Comparison of ENCODE assay signal across 18 mouse cellular contexts in the genomic region with DNA sequence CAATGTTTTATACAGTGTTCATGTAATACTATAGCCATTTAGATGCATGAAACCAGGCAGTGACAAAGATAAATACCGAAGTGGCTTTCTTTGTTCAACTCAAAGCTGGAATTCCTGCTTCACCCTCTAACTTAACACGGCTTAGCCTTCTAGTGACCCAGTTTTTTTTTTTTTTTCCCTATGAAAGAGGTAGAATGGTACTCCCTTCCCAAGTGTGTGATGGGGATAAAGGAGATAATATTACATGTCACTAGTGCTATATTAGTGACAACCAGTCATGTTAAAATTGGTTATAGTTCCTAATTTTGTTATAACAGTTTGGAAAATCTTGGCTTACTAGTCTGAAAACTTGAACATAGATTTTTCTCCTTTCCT. TPM values are rescaled to one million over a fixed set of nuclear protein-coding genes. Genes with fewer than 3 reads are reported as not detected.
DNase-seq lines count a peak whose midpoint lies in the region; ATAC-seq lines count a peak whose summit lies in the region.
"Had no signal": no experiment of that assay in that cellular context is flagged by ENCODE, and none has a peak within 500 bp of the region (broad histone marks: within the 10 kb centered on the region; RNA-seq: fewer than 3 reads in every experiment).

No protein-coding gene starts in this region.

- H3K27ac ChIP-seq in midbrain, embryonic 11.5 days (ENCODE audit: low read depth, low read length), result no peak overlapping the region
- H3K27ac ChIP-seq in midbrain, embryonic 10.5 days (replicated peaks), result no peak overlapping the region
- H3K27ac ChIP-seq in forebrain, embryonic 14.5 days (ENCODE audit: low read depth, low read length), result peak overlapping the region; percentile 33; the same call in 1 of the 2 replicates
- H3K27ac ChIP-seq in midbrain, embryonic 12.5 days (replicated peaks), result no peak overlapping the region
- H3K27ac ChIP-seq in neural tube, embryonic 14.5 days (ENCODE audit: low read depth, low read length), result no peak overlapping the region
- H3K27ac ChIP-seq: embryonic facial prominence, embryonic 13.5 days; limb, embryonic 15.5 days; liver, embryonic 15.5 days had no signal

- no peak overlapping the region for H3K9ac ChIP-seq in midbrain, embryonic 11.5 days (ENCODE audit: low read length)
- H3K9ac ChIP-seq in forebrain, embryonic 14.5 days (ENCODE audit: low read length), result peak overlapping the region; percentile 32; the same call in 1 of the 2 replicates
- no peak overlapping the region for H3K9ac ChIP-seq in midbrain, embryonic 12.5 days (replicated peaks)
- H3K9ac ChIP-seq in neural tube, embryonic 14.5 days (replicated peaks; ENCODE audit: low read depth, low read length), result no peak overlapping the region
- H3K9ac ChIP-seq: embryonic facial prominence, embryonic 13.5 days; limb, embryonic 15.5 days; liver, embryonic 15.5 days had no signal

- intact Hi-C loops in heart, postnatal 14 days (cut with DNase I), result no loop called here

- no peaks in the 10 kb centered on the region for H3K9me3 ChIP-seq in midbrain, embryonic 11.5 days (ENCODE audit: control insufficient read depth, low read length)
- H3K9me3 ChIP-seq in midbrain, embryonic 10.5 days (replicated peaks), result no peaks in the 10 kb centered on the region
- H3K9me3 ChIP-seq in forebrain, embryonic 14.5 days (replicated peaks; ENCODE audit: control insufficient read depth, low read length), result no peaks in the 10 kb centered on the region
- H3K9me3 ChIP-seq in midbrain, embryonic 12.5 days, result no peaks in the 10 kb centered on the region
- H3K9me3 ChIP-seq in neural tube, embryonic 14.5 days (ENCODE audit: control insufficient read depth, low read length), result no peaks in the 10 kb centered on the region
- H3K9me3 ChIP-seq: embryonic facial prominence, embryonic 13.5 days; limb, embryonic 15.5 days; liver, embryonic 15.5 days had no signal

- 28% methylated on average over 2 of the region's 2 CpGs for WGBS in midbrain, embryonic 11.5 days
- 36% methylated on average over 2 of the region's 2 CpGs for WGBS in midbrain, embryonic 10.5 days
- WGBS in forebrain, embryonic 14.5 days, result 9% methylated on average over 2 of the region's 2 CpGs
- 24% methylated on average over 2 of the region's 2 CpGs for WGBS in midbrain, embryonic 12.5 days
- 28% methylated on average over 2 of the region's 2 CpGs for WGBS in neural tube, embryonic 14.5 days

- peak; percentile 15; the same call in 1 of the 2 replicates for ATAC-seq in midbrain, embryonic 11.5 days (ENCODE audit: low FRiP score)
- no peak; the same call in 1 of the 2 replicates for ATAC-seq in forebrain, embryonic 14.5 days
- ATAC-seq in midbrain, embryonic 12.5 days (ENCODE audit: low FRiP score, low read depth), result no peak; the same call in 1 of the 2 replicates
- peak; percentile 71; the same call in 1 of the 2 replicates for ATAC-seq in neural tube, embryonic 14.5 days (ENCODE audit: low read depth)

- H3K4me2 ChIP-seq in midbrain, embryonic 11.5 days, result no peak overlapping the region
- peak overlapping the region; percentile 43 for H3K4me2 ChIP-seq in forebrain, embryonic 14.5 days (ENCODE audit: low read length)
- H3K4me2 ChIP-seq in midbrain, embryonic 12.5 days (replicated peaks), result peak overlapping the region; percentile 27
- H3K4me2 ChIP-seq in neural tube, embryonic 14.5 days (ENCODE audit: low read depth, low read length), result no peak overlapping the region
- H3K4me2 ChIP-seq: embryonic facial prominence, embryonic 13.5 days; limb, embryonic 15.5 days; liver, embryonic 15.5 days had no signal

- peaks cover 3% of the 10 kb centered on the region; the same call in 1 of the 2 replicates for H3K4me1 ChIP-seq in midbrain, embryonic 11.5 days (ENCODE audit: control insufficient read depth, insufficient read depth, low read length)
- peaks cover 36% of the 10 kb centered on the region for H3K4me1 ChIP-seq in midbrain, embryonic 10.5 days
- H3K4me1 ChIP-seq in forebrain, embryonic 14.5 days (ENCODE audit: control insufficient read depth, insufficient read depth, low read length), result peaks cover 6% of the 10 kb centered on the region; the same call in 1 of the 2 replicates
- H3K4me1 ChIP-seq in midbrain, embryonic 12.5 days, result peaks cover 11% of the 10 kb centered on the region
- H3K4me1 ChIP-seq in neural tube, embryonic 14.5 days (ENCODE audit: control insufficient read depth, insufficient read depth, low read length), result no peaks in the 10 kb centered on the region
- H3K4me1 ChIP-seq: embryonic facial prominence, embryonic 13.5 days; limb, embryonic 15.5 days; liver, embryonic 15.5 days had no signal

- H3K27me3 ChIP-seq in midbrain, embryonic 11.5 days (ENCODE audit: control insufficient read depth, insufficient read depth, low read length), result no peaks in the 10 kb centered on the region
- peaks cover 42% of the 10 kb centered on the region for H3K27me3 ChIP-seq in midbrain, embryonic 10.5 days (ENCODE audit: low read depth, poor library complexity, severe bottlenecking)
- H3K27me3 ChIP-seq in forebrain, embryonic 14.5 days (replicated peaks; ENCODE audit: control insufficient read depth, insufficient read depth, low read length), result no peaks in the 10 kb centered on the region
- H3K27me3 ChIP-seq in midbrain, embryonic 12.5 days, result peaks cover 9% of the 10 kb centered on the region
- no peaks in the 10 kb centered on the region for H3K27me3 ChIP-seq in neural tube, embryonic 14.5 days (ENCODE audit: control insufficient read depth, insufficient read depth, low read length)
- H3K27me3 ChIP-seq: embryonic facial prominence, embryonic 13.5 days; limb, embryonic 15.5 days; liver, embryonic 15.5 days had no signal

- no peak overlapping the region for H3K4me3 ChIP-seq in midbrain, embryonic 11.5 days (ENCODE audit: low read depth, low read length)
- H3K4me3 ChIP-seq in midbrain, embryonic 10.5 days, result no peak overlapping the region
- no peak overlapping the region for H3K4me3 ChIP-seq in forebrain, embryonic 14.5 days (ENCODE audit: low read depth, low read length)
- H3K4me3 ChIP-seq in midbrain, embryonic 12.5 days, result no peak overlapping the region
- H3K4me3 ChIP-seq in neural tube, embryonic 14.5 days (ENCODE audit: low read depth, low read length), result no peak overlapping the region
- H3K4me3 ChIP-seq: embryonic facial prominence, embryonic 13.5 days; limb, embryonic 15.5 days; liver, embryonic 15.5 days had no signal

- H3K36me3 ChIP-seq in midbrain, embryonic 11.5 days (ENCODE audit: control insufficient read depth, insufficient read depth, low read length), result no peaks in the 10 kb centered on the region
- no peaks in the 10 kb centered on the region for H3K36me3 ChIP-seq in midbrain, embryonic 10.5 days
- H3K36me3 ChIP-seq in forebrain, embryonic 14.5 days (ENCODE audit: control insufficient read depth, insufficient read depth, low read length), result no peaks in the 10 kb centered on the region
- no peaks in the 10 kb centered on the region for H3K36me3 ChIP-seq in midbrain, embryonic 12.5 days
- H3K36me3 ChIP-seq in neural tube, embryonic 14.5 days (ENCODE audit: control insufficient read depth, insufficient read depth, low read length), result no peaks in the 10 kb centered on the region
- H3K36me3 ChIP-seq: embryonic facial prominence, embryonic 13.5 days; limb, embryonic 15.5 days; liver, embryonic 15.5 days had no signal

- no peak for DNase-seq in midbrain, embryonic 11.5 days (ENCODE audit: low spot score, missing footprints)
- DNase-seq in midbrain, embryonic 10.5 days (ENCODE audit: low spot score), result no peak
- DNase-seq in forebrain, embryonic 14.5 days (ENCODE audit: low spot score), result no peak
- DNase-seq in heart, postnatal 14 days, result no peak
- no peak for DNase-seq in heart, adult 18-20 months
- DNase-seq: cerebellum, adult 9-11 months; gastrocnemius, postnatal 25 days; kidney, adult 11 months had no signal

RNA-seq across cellular contexts. Expression of gene Dmrta1, which starts 27.9 kb away (rescaled TPM):
- polyA plus RNA-seq in midbrain, embryonic 11.5 days (2014; fragmentation: Nextera tagmentation; extraction: Ambion mirVana), result 2.0 and 2.3 TPM in 2 replicates
- polyA plus RNA-seq in midbrain, embryonic 10.5 days (2016; fragmentation: Nextera tagmentation; extraction: Ambion mirVana), result 1.5 and 1.9 TPM in 2 replicates
- 0.77 and 0.79 TPM in 2 replicates for polyA plus RNA-seq in forebrain, embryonic 14.5 days (2014; fragmentation: Nextera tagmentation; extraction: Ambion mirVana)
- polyA plus RNA-seq in midbrain, embryonic 12.5 days (2016; fragmentation: Nextera tagmentation; extraction: Ambion mirVana), result 1.3 and 2.1 TPM in 2 replicates
- polyA plus RNA-seq in neural tube, embryonic 14.5 days (2014; fragmentation: Nextera tagmentation; extraction: Ambion mirVana), result 0.28 and 0.31 TPM in 2 replicates
- total RNA-seq in heart, postnatal 14 days (2021), result not detected
- not detected for total RNA-seq in heart, adult 18-20 months (2021)
- total RNA-seq: gastrocnemius, postnatal 25 days; heart, adult 8-10 months; monocyte, adult 5-6 weeks; neutrophil, adult 5-6 weeks had no signal
- polyA plus RNA-seq: kidney, embryonic 16.5 days; liver, embryonic 15.5 days; lung, embryonic 16.5 days had no signal

Comparison
In these comparisons a context has a peak if more than half of its experiments do, and no peak if none do; other contexts are left out.
1. ATAC-seq: peak in midbrain, embryonic 11.5 days (single experiment) and neural tube, embryonic 14.5 days (single experiment); none in forebrain, embryonic 14.5 days (single experiment) and midbrain, embryonic 12.5 days (single experiment).
2. H3K4me2 ChIP-seq: peak in forebrain, embryonic 14.5 days (single experiment) and midbrain, embryonic 12.5 days (single experiment); none in midbrain, embryonic 11.5 days (single experiment) and neural tube, embryonic 14.5 days (single experiment).